Mouse (Mus musculus) midbrain, embryonic 14.5 days (tissue): ENCODE results near the gene Zbtb38. TPM values are rescaled to one million over a fixed set of nuclear protein-coding genes. Genes with fewer than 3 reads are reported as not detected.

ENCODE experiments used
- ATAC-seq: fragments of 200-750 bp; cut with Nextera tagmentation; 2 replicates; pipeline ENCODE4 v1.8.0; 2017; ENCODE audit warnings: moderate number of reproducible peaks, moderate library complexity; ENCODE audit not compliant: low FRiP score, low TSS enrichment
- DNase-seq: peaks from one replicate; pipeline ENCODE4 v3.0.0-alpha.2; 2015
- H3K27ac ChIP-seq: fragments of 300-500 bp; sonication (generic); replicated peaks from 2 replicates; pipeline ENCODE4 v1.5.1; 2014; ENCODE audit warnings: mild to moderate bottlenecking, low read depth, low read length, moderate library complexity
- H3K27me3 ChIP-seq: fragments of 300-500 bp; sonication (generic); 2 replicates; pipeline ENCODE4 v1.6.1; 2014; ENCODE audit warnings: low read length, control low read depth, mixed read lengths; ENCODE audit not compliant: control insufficient read depth, insufficient read depth
- H3K36me3 ChIP-seq: fragments of 300-500 bp; sonication (generic); 2 replicates; pipeline ENCODE4 v1.6.1; 2014; ENCODE audit warnings: low read length, control low read depth; ENCODE audit not compliant: control insufficient read depth, insufficient read depth
- H3K4me1 ChIP-seq: fragments of 300-500 bp; sonication (generic); 2 replicates; pipeline ENCODE4 v1.6.1; 2014; ENCODE audit warnings: mild to moderate bottlenecking, antibody characterized with exemption, low read length, control low read depth; ENCODE audit not compliant: control insufficient read depth, insufficient read depth
- H3K4me2 ChIP-seq: fragments of 300-500 bp; sonication (generic); 2 replicates; pipeline ENCODE4 v1.6.1; 2014; ENCODE audit warnings: mild to moderate bottlenecking, low read length, moderate library complexity
- H3K4me3 ChIP-seq: fragments of 300-500 bp; sonication (generic); replicated peaks from 2 replicates; pipeline ENCODE4 v1.5.1; 2014; ENCODE audit warnings: low read depth, low read length
- H3K9ac ChIP-seq: fragments of 300-500 bp; sonication (generic); replicated peaks from 2 replicates; pipeline ENCODE4 v1.6.1; 2014; ENCODE audit warnings: mild to moderate bottlenecking, low read length, moderate library complexity
- H3K9me3 ChIP-seq: fragments of 300-500 bp; sonication (generic); 2 replicates; pipeline ENCODE4 v1.6.1; 2016; ENCODE audit warnings: low read length, control low read depth, mixed read lengths; ENCODE audit not compliant: control insufficient read depth
- WGBS: fragments of 180-500 bp; shearing (Covaris S2); extraction: QIAGEN DNeasy Blood & Tissue Kit; methylation state at CpG from one replicate; pipeline ENCODE4 v1.1.7; 2014; 5-methylcytosine and 5-hydroxymethylcytosine counted together
- polyA plus RNA-seq: library from polyadenylated mRNA; unstranded; fragments of >200 nt; fragmentation: Nextera tagmentation; extraction: Ambion mirVana; gene quantifications from 2 replicates; pipeline ENCODE4 v1.2.1, GENCODE M21; 2014

Zbtb38 gene
- polyA plus RNA-seq: 50.5 and 55.1 TPM in 2 replicates

GRCm38 (mm10) chr9:96752603-96753114 is at the start of gene Zbtb38:
Gene Zbtb38 (minus strand): TSS chr9:96752831.
- WGBS: 50% methylated on average over 15 of the region's 15 CpGs
- Histone ChIP-seq H3K27ac (no peak within 1 kb of the TSS), H3K27me3 (no peaks in the 10 kb centered on the region), H3K4me1 (no peaks in the 10 kb centered on the region), H3K9ac (no peak within 1 kb of the TSS), H3K9me3 (no peaks in the 10 kb centered on the region), H3K36me3 (no peaks in the 10 kb centered on the region), H3K4me3 (no peak within 1 kb of the TSS), H3K4me2 (no peak within 1 kb of the TSS)
- peak; percentile 30 for DNase-seq
- no peak for ATAC-seq

GRCm38 (mm10) chr9:96800131-96800825 is 47.6 kb upstream of the Zbtb38 start:
- 39% methylated on average over 5 of the region's 5 CpGs for WGBS

GRCm38 (mm10) chr9:96797311-96797710 is 44.7 kb upstream of the Zbtb38 start:
- Histone ChIP-seq H3K27me3 (no peaks in the 10 kb centered on the region), H3K9me3 (no peaks in the 10 kb centered on the region), H3K4me2 (no peak overlapping the region), H3K9ac (no peak overlapping the region), H3K4me1 (no peaks in the 10 kb centered on the region), H3K36me3 (no peaks in the 10 kb centered on the region), H3K27ac (no peak overlapping the region), H3K4me3 (no peak overlapping the region)
- ATAC-seq (no peak), DNase-seq (no peak)
- over 99% methylated on average over 3 of the region's 3 CpGs for WGBS

More at GRCm38 (mm10) chr9:96800131-96800825, 47.6 kb upstream of the Zbtb38 start:
- Histone ChIP-seq H3K4me2 (no peak overlapping the region), H3K27ac (no peak overlapping the region), H3K4me1 (no peaks in the 10 kb centered on the region), H3K27me3 (no peaks in the 10 kb centered on the region), H3K36me3 (no peaks in the 10 kb centered on the region), H3K9me3 (no peaks in the 10 kb centered on the region), H3K4me3 (no peak overlapping the region), H3K9ac (no peak overlapping the region)
- ATAC-seq (no peak), DNase-seq (peak; percentile 66)

- Histone ChIP-seq H3K4me2 (peak overlapping the region; percentile 55), H3K4me1 (no peaks in the 10 kb centered on the region), H3K9me3 (no peaks in the 10 kb centered on the region), H3K27me3 (no peaks in the 10 kb centered on the region), H3K4me3 (peak overlapping the region; percentile 37), H3K9ac (peak overlapping the region; percentile 52), H3K27ac (peak overlapping the region; percentile 32; the same call in 1 of the 2 replicates), H3K36me3 (no peaks in the 10 kb centered on the region)
- ATAC-seq (peak; percentile 75), DNase-seq (peak; percentile 81)
- 13% methylated on average over 10 of the region's 10 CpGs for WGBS
Measured at GRCm38 (mm10) chr9:96795399-96795928, 42.8 kb upstream of the Zbtb38 start.

GRCm38 (mm10) chr9:96794601-96795000 is 42.0 kb upstream of the Zbtb38 start:
- Histone ChIP-seq H3K27me3 (no peaks in the 10 kb centered on the region), H3K4me3 (no peak overlapping the region), H3K9ac (no peak overlapping the region), H3K4me1 (no peaks in the 10 kb centered on the region), H3K4me2 (no peak overlapping the region), H3K27ac (no peak overlapping the region), H3K36me3 (no peaks in the 10 kb centered on the region), H3K9me3 (no peaks in the 10 kb centered on the region)
- DNase-seq: no peak
- WGBS: 86% methylated on average over 2 of the region's 2 CpGs
- ATAC-seq: no peak

- Histone ChIP-seq H3K4me1 (no peaks in the 10 kb centered on the region), H3K27me3 (no peaks in the 10 kb centered on the region), H3K9me3 (no peaks in the 10 kb centered on the region), H3K27ac (no peak overlapping the region), H3K4me2 (no peak overlapping the region), H3K36me3 (no peaks in the 10 kb centered on the region), H3K4me3 (no peak overlapping the region), H3K9ac (no peak overlapping the region)
- no peak for ATAC-seq
- 94% methylated on average over 2 of the region's 2 CpGs for WGBS
- no peak for DNase-seq
Measured at GRCm38 (mm10) chr9:96792543-96792942, 39.9 kb upstream of the Zbtb38 start.

GRCm38 (mm10) chr9:96790389-96791007 is 37.9 kb upstream of the Zbtb38 start:
- no peak for DNase-seq
- no peaks in the 10 kb centered on the region for H3K4me1 ChIP-seq
- H3K9me3 ChIP-seq: no peaks in the 10 kb centered on the region
- no peaks in the 10 kb centered on the region for H3K36me3 ChIP-seq
- 50% methylated on average over 4 of the region's 4 CpGs for WGBS
- no peaks in the 10 kb centered on the region for H3K27me3 ChIP-seq
- no peak overlapping the region for H3K9ac ChIP-seq
- no peak for ATAC-seq
- no peak overlapping the region for H3K4me2 ChIP-seq
- H3K4me3 ChIP-seq: no peak overlapping the region
- no peak overlapping the region for H3K27ac ChIP-seq

- H3K4me1 ChIP-seq: no peaks in the 10 kb centered on the region
- H3K4me2 ChIP-seq: no peak overlapping the region
- DNase-seq: no peak
- ATAC-seq: no peak
- H3K27ac ChIP-seq: no peak overlapping the region
- WGBS: 58% methylated on average over 3 of the region's 3 CpGs
- H3K9me3 ChIP-seq: no peaks in the 10 kb centered on the region
- H3K36me3 ChIP-seq: no peaks in the 10 kb centered on the region
- no peaks in the 10 kb centered on the region for H3K27me3 ChIP-seq
- H3K9ac ChIP-seq: no peak overlapping the region
- H3K4me3 ChIP-seq: no peak overlapping the region
Measured at GRCm38 (mm10) chr9:96789906-96790305, 37.3 kb upstream of the Zbtb38 start.
